Mouse (Mus musculus) heart, adult 2 months (tissue): ENCODE results near the gene Kcnj8.

ENCODE experiments used
- CTCF ChIP-seq: fragments of 200-600 bp; IDR thresholded peaks from 2 replicates; pipeline ENCODE4 v1.8.1; 2022; ENCODE audit warnings: antibody characterized with exemption, mild to moderate bottlenecking, moderate library complexity
- EP300 ChIP-seq: fragments of 200-500 bp; IDR thresholded peaks from 2 replicates; pipeline ENCODE4 v1.6.1; 2011; ENCODE audit warnings: low read depth, low read length, control low read depth; ENCODE audit not compliant: insufficient read depth

DNA sequence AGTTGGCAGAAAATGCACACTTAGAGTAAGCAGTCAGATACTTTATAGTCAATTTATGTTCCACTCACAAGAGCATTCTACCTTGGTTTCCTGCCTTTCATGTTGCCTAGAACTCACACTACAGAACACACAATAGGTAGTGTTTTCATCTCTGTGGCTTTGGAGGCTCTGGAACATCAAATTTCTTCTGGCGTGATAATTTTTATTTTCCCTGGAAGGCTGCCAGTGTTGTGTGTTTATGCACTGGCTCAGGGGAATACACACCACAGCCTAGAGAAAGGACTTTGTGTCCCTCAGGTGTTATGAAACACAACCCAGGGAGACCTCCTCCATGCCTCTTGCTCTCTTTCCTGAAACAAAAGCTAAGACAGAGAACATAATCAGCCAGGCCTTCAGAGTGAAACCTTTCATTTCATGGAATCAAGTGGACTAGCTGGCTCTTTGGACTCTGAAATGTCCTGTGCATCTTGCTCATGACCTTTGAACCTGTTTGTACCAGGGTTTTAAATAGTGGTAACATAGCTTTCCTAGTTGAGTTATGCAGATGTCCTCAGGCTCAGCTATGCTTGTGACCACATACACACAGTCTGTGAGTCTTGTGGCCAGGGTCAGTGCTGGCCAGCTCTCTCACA is 43.4 kb downstream of the Kcnj8 start:
- TF ChIP-seq EP300 (no peak), CTCF (no peak)
